Mouse (Mus musculus) stomach, embryonic 15.5 days (tissue): ENCODE measurements around the gene Miga2. TPM values are rescaled to one million over a fixed set of nuclear protein-coding genes. Genes with fewer than 3 reads are reported as not detected.
A peak's percentile ranks its signal among the peaks of the same experiment; 100 is the strongest.

Experiments used
- ATAC-seq: fragments of 200-750 bp; cut with Nextera tagmentation; 2 replicates; pipeline ENCODE4 v1.8.0; 2017; ENCODE audit warnings: low read depth, moderate number of reproducible peaks, moderate TSS enrichment; ENCODE audit not compliant: insufficient read depth, low FRiP score
- H3K27ac ChIP-seq: fragments of 300-500 bp; sonication (generic); 2 replicates; pipeline ENCODE4 v1.5.1; 2015; ENCODE audit warnings: mild to moderate bottlenecking, inconsistent platforms
- H3K27me3 ChIP-seq: fragments of 300-500 bp; sonication (generic); replicated peaks from 2 replicates; pipeline ENCODE4 v1.6.1; 2015; ENCODE audit warnings: inconsistent platforms
- H3K36me3 ChIP-seq: fragments of 300-500 bp; sonication (generic); 2 replicates; pipeline ENCODE4 v1.6.1; 2015; ENCODE audit warnings: inconsistent platforms
- H3K4me1 ChIP-seq: fragments of 300-500 bp; sonication (generic); 2 replicates; pipeline ENCODE4 v1.6.1; 2015; ENCODE audit warnings: inconsistent platforms
- H3K4me2 ChIP-seq: fragments of 300-500 bp; sonication (generic); 2 replicates; pipeline ENCODE4 v1.6.1; 2015; ENCODE audit warnings: mild to moderate bottlenecking, inconsistent platforms
- H3K4me3 ChIP-seq: fragments of 300-500 bp; sonication (generic); replicated peaks from 2 replicates; pipeline ENCODE4 v1.5.1; 2015; ENCODE audit warnings: inconsistent platforms
- H3K9ac ChIP-seq: fragments of 300-500 bp; sonication (generic); 2 replicates; pipeline ENCODE4 v1.6.1; 2015; ENCODE audit warnings: inconsistent platforms
- H3K9me3 ChIP-seq: fragments of 300-500 bp; sonication (generic); 2 replicates; pipeline ENCODE4 v1.6.1; 2016; ENCODE audit warnings: inconsistent platforms
- WGBS: fragments of 180-500 bp; shearing (Covaris S2); methylation state at CpG from one replicate; pipeline ENCODE4 v1.1.7; 2015; 5-methylcytosine and 5-hydroxymethylcytosine counted together
- polyA plus RNA-seq: library from polyadenylated mRNA; unstranded; fragments of >200 nt; fragmentation: Nextera tagmentation; extraction: Ambion mirVana; gene quantifications from 2 replicates; pipeline ENCODE4 v1.2.1, GENCODE M21; 2015

Miga2 gene
- polyA plus RNA-seq, 1 experiment from 2014 or later: 20.8 TPM

GRCm38 (mm10) chr2:30362865-30363264 is 1.2 kb upstream of the Miga2 start:
- no peaks in the 10 kb centered on the region for H3K27me3 ChIP-seq
- H3K9ac ChIP-seq: no peak overlapping the region
- H3K9me3 ChIP-seq: no peaks in the 10 kb centered on the region
- peaks cover 28% of the 10 kb centered on the region for H3K4me1 ChIP-seq
- no peaks in the 10 kb centered on the region; the same call in 1 of the 2 replicates for H3K36me3 ChIP-seq
- no peak for ATAC-seq
- no peak overlapping the region for H3K4me2 ChIP-seq
- no peak overlapping the region for H3K27ac ChIP-seq
- WGBS: 74% methylated on average over 5 of the region's 5 CpGs
- no peak overlapping the region for H3K4me3 ChIP-seq

GRCm38 (mm10) chr2:30365281-30366069 is 1.4 kb downstream of the Miga2 start:
- Histone ChIP-seq H3K9ac (0 out of 2 replicates have a peak overlapping the region, but pooled peaks have one; percentile 74), H3K27me3 (no peaks in the 10 kb centered on the region), H3K9me3 (no peaks in the 10 kb centered on the region), H3K4me1 (peaks cover 12% of the 10 kb centered on the region), H3K27ac (no peak overlapping the region), H3K4me3 (peak overlapping the region; percentile 64), H3K4me2 (peak overlapping the region; percentile 87), H3K36me3 (peaks cover 23% of the 10 kb centered on the region)
- 84% methylated on average over 2 of the region's 2 CpGs for WGBS
- ATAC-seq: no peak

- no peak overlapping the region for H3K4me2 ChIP-seq
- H3K4me1 ChIP-seq: peaks cover 12% of the 10 kb centered on the region
- no peak overlapping the region for H3K27ac ChIP-seq
- peaks cover 30% of the 10 kb centered on the region for H3K36me3 ChIP-seq
- ATAC-seq: no peak
- H3K9me3 ChIP-seq: no peaks in the 10 kb centered on the region
- no peaks in the 10 kb centered on the region for H3K27me3 ChIP-seq
- no peak overlapping the region for H3K4me3 ChIP-seq
- WGBS: 71% methylated on average over 5 of the region's 5 CpGs
- no peak overlapping the region for H3K9ac ChIP-seq
These were observed 2.2 kb downstream of the Miga2 start for GRCm38 (mm10) chr2:30366203-30366602.

- ATAC-seq: no peak
- Histone ChIP-seq H3K9ac (no peak overlapping the region), H3K27ac (no peak overlapping the region), H3K4me3 (no peak overlapping the region), H3K36me3 (peaks cover 65% of the 10 kb centered on the region), H3K9me3 (no peaks in the 10 kb centered on the region), H3K27me3 (no peaks in the 10 kb centered on the region), H3K4me2 (no peak overlapping the region), H3K4me1 (no peaks in the 10 kb centered on the region)
- WGBS: 97% methylated on average over 8 of the region's 8 CpGs
These were observed 7.5 kb downstream of the Miga2 start for GRCm38 (mm10) chr2:30371544-30371943.

- Histone ChIP-seq H3K4me3 (no peak overlapping the region), H3K27me3 (no peaks in the 10 kb centered on the region), H3K4me2 (no peak overlapping the region), H3K9ac (no peak overlapping the region), H3K9me3 (no peaks in the 10 kb centered on the region), H3K27ac (no peak overlapping the region), H3K36me3 (peaks cover 73% of the 10 kb centered on the region), H3K4me1 (no peaks in the 10 kb centered on the region)
- 96% methylated on average over 5 of the region's 5 CpGs for WGBS
- no peak for ATAC-seq
These were observed 8.7 kb downstream of the Miga2 start for GRCm38 (mm10) chr2:30372726-30373125.

GRCm38 (mm10) chr2:30375893-30376292 is 11.9 kb downstream of the Miga2 start:
- Histone ChIP-seq H3K36me3 (peaks cover 59% of the 10 kb centered on the region), H3K4me3 (no peak overlapping the region), H3K9ac (no peak overlapping the region), H3K9me3 (no peaks in the 10 kb centered on the region), H3K27ac (no peak overlapping the region), H3K4me2 (no peak overlapping the region), H3K27me3 (no peaks in the 10 kb centered on the region), H3K4me1 (no peaks in the 10 kb centered on the region)
- ATAC-seq: no peak
- 91% methylated on average over 10 of the region's 10 CpGs for WGBS

GRCm38 (mm10) chr2:30377721-30378120 is 13.7 kb downstream of the Miga2 start:
- WGBS: 74% methylated on average over 5 of the region's 5 CpGs
- peaks cover 58% of the 10 kb centered on the region for H3K36me3 ChIP-seq
- no peaks in the 10 kb centered on the region for H3K9me3 ChIP-seq
- no peak overlapping the region for H3K4me3 ChIP-seq
- no peaks in the 10 kb centered on the region for H3K27me3 ChIP-seq
- no peak overlapping the region for H3K9ac ChIP-seq
- H3K4me1 ChIP-seq: no peaks in the 10 kb centered on the region
- no peak overlapping the region for H3K27ac ChIP-seq
- ATAC-seq: no peak; the same call in 1 of the 2 replicates
- no peak overlapping the region for H3K4me2 ChIP-seq

- H3K9me3 ChIP-seq: no peaks in the 10 kb centered on the region
- H3K9ac ChIP-seq: no peak overlapping the region
- H3K27me3 ChIP-seq: no peaks in the 10 kb centered on the region
- H3K36me3 ChIP-seq: peaks cover 48% of the 10 kb centered on the region
- no peak overlapping the region for H3K27ac ChIP-seq
- 76% methylated on average over 7 of the region's 7 CpGs for WGBS
- H3K4me1 ChIP-seq: no peaks in the 10 kb centered on the region
- H3K4me3 ChIP-seq: no peak overlapping the region
- no peak for ATAC-seq
- no peak overlapping the region for H3K4me2 ChIP-seq
These were observed 15.3 kb downstream of the Miga2 start for GRCm38 (mm10) chr2:30379307-30379706.

- peaks cover 57% of the 10 kb centered on the region for H3K36me3 ChIP-seq
- WGBS: 87% methylated on average over 10 of the region's 10 CpGs
- no peak for ATAC-seq
These were observed 16.7 kb downstream of the Miga2 start for GRCm38 (mm10) chr2:30380564-30381376.

GRCm38 (mm10) chr2:30381377-30381725 is 17.3 kb downstream of the Miga2 start:
- 95% methylated on average over 4 of the region's 4 CpGs for WGBS

More at GRCm38 (mm10) chr2:30380564-30381376, 16.7 kb downstream of the Miga2 start:
- H3K4me3 ChIP-seq: no peak overlapping the region
- no peak overlapping the region for H3K4me2 ChIP-seq
- H3K9ac ChIP-seq: no peak overlapping the region
- no peaks in the 10 kb centered on the region for H3K27me3 ChIP-seq
- no peak overlapping the region for H3K27ac ChIP-seq
- no peaks in the 10 kb centered on the region for H3K9me3 ChIP-seq
- H3K4me1 ChIP-seq: no peaks in the 10 kb centered on the region

GRCm38 (mm10) chr2:30384814-30385213 is 20.8 kb downstream of the Miga2 start:
- Histone ChIP-seq H3K27ac (no peak overlapping the region), H3K9me3 (no peaks in the 10 kb centered on the region), H3K4me1 (no peaks in the 10 kb centered on the region), H3K27me3 (no peaks in the 10 kb centered on the region), H3K36me3 (peaks cover 35% of the 10 kb centered on the region), H3K4me3 (no peak overlapping the region), H3K4me2 (no peak overlapping the region), H3K9ac (no peak overlapping the region)
- 73% methylated on average over 5 of the region's 5 CpGs for WGBS
- ATAC-seq: no peak

More at GRCm38 (mm10) chr2:30381377-30381725, 17.3 kb downstream of the Miga2 start:
- H3K27ac ChIP-seq: no peak overlapping the region
- no peaks in the 10 kb centered on the region for H3K9me3 ChIP-seq
- no peak overlapping the region for H3K4me2 ChIP-seq
- H3K27me3 ChIP-seq: no peaks in the 10 kb centered on the region
- no peak for ATAC-seq
- H3K4me1 ChIP-seq: no peaks in the 10 kb centered on the region
- no peak overlapping the region for H3K9ac ChIP-seq
- H3K36me3 ChIP-seq: peaks cover 55% of the 10 kb centered on the region
- H3K4me3 ChIP-seq: no peak overlapping the region

- Histone ChIP-seq H3K4me1 (no peaks in the 10 kb centered on the region), H3K4me2 (no peak overlapping the region), H3K27me3 (no peaks in the 10 kb centered on the region), H3K4me3 (no peak overlapping the region), H3K9me3 (no peaks in the 10 kb centered on the region), H3K36me3 (peaks cover 32% of the 10 kb centered on the region), H3K9ac (no peak overlapping the region), H3K27ac (no peak overlapping the region)
- WGBS: 82% methylated on average over 4 of the region's 4 CpGs
- ATAC-seq: no peak
These were observed 21.6 kb downstream of the Miga2 start for GRCm38 (mm10) chr2:30385591-30385990.
